Mouse (Mus musculus): ENCODE results near the gene Rab44.
"Not testable (repeated sequence)": the region's sequence is repeated elsewhere in the genome, so short reads cannot be mapped to it uniquely, and the experiment has no call there.

The Rab44 gene

GRCm38 (mm10) chr17:29113591-29114352, at the start of gene Rab44:
Gene Rab44 (plus strand): TSS chr17:29114145.
- peak; percentile 94 for DNase-seq (ENCODE audit: low read depth)

- DNase-seq (ENCODE audit: low read depth) = no peak
Observed at GRCm38 (mm10) chr17:29065245-29065940, 48.6 kb upstream of the Rab44 start.

DNA sequence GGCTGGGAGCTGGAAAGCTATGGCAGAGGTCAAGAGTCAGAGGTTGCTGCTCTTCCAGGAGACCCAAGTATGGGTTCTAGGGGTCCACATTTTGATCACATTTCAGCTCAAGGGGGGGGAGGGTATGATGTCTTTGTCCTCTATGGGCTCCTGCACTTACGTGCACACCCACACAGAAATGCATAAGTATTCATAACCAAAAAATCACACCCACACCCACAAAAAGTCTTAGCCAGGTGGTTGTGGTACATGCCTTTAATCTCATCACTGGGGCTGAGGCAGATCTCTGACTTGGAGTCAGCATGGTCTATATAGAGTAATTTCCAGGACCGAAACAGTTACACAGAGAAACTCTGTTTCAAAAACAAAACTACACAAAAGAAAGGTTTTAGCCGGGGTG, 48.0 kb upstream of the Rab44 start:
- DNase-seq (ENCODE audit: low read depth) = no peak

DNA sequence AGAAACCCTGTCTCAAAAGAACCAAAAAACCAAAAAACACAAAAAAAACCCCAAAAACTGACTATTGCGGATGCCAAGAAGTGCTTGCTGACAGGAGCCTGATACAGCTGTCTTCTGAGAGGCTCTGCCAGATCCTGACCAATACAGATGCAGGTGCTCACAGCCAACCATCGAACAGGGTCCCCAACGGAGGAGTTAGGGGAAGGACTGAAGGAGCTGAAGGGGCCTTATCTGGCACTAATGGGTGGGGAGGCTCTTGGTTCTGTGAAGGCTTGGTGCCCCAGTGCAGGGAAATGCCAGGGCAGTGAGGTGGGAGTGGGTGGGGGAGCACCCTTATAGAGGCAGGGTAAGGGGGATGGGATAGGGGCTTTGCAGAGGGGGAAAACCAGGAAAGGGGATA, 46.5 kb upstream of the Rab44 start:
- not testable (repeated sequence) for DNase-seq (ENCODE audit: low read depth)

- no peak for DNase-seq (ENCODE audit: low read depth)
Observed at GRCm38 (mm10) chr17:29067847-29068246, 46.1 kb upstream of the Rab44 start.

DNA sequence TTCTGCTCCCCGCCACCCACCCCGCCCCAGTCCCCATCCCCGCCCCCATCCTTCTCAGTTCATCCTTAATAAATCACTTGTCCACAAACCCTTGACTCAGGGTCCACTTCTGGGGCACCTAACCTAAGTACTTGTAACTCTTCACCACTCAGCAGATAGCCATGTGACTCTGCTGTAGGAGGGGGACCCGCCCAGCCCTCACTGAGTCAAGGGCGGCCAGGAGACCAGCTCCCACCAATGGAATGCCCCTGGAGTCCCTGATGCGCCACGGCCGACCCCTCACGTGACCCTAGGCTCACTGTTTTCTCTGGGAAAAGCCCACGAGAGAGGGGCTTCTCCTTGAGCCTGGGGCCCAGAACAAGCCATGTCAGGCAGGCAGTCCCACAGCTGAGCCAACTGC, 44.9 kb upstream of the Rab44 start:
- DNase-seq (ENCODE audit: low read depth) = no peak

- no peak for DNase-seq (ENCODE audit: low read depth)
Observed at GRCm38 (mm10) chr17:29071820-29072219, 42.1 kb upstream of the Rab44 start.

GRCm38 (mm10) chr17:29072701-29073307, 41.1 kb upstream of the Rab44 start:
- DNase-seq (ENCODE audit: low read depth) = no peak

DNA sequence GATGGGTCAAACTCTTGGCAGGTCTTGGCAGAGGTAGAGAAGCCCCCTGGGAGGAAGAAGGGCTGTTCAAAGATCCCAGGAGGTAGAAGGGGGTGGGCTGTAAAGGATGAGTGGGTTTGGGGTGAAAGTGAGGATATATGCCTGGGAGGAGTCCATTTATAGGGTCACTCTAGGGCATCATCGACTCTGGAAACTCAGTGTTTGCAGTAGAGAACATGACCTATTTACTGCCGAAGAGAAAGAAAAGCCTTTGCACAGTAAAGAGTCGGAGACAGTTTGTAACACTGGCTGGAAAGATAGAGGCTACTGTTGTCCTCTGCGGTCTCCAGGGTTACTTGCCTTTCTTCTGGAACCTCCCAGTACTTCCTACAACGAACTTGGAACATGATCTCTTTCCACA, 40.6 kb upstream of the Rab44 start:
- DNase-seq (ENCODE audit: low read depth) = no peak

- DNase-seq (ENCODE audit: low read depth) = no peak
Observed at GRCm38 (mm10) chr17:29074085-29074484, 39.9 kb upstream of the Rab44 start.

GRCm38 (mm10) chr17:29076235-29076634, 37.7 kb upstream of the Rab44 start:
- DNase-seq (ENCODE audit: low read depth) = peak; percentile 61

GRCm38 (mm10) chr17:29077786-29078509, 36.0 kb upstream of the Rab44 start:
- DNase-seq (ENCODE audit: low read depth) = peak; percentile 86

DNA sequence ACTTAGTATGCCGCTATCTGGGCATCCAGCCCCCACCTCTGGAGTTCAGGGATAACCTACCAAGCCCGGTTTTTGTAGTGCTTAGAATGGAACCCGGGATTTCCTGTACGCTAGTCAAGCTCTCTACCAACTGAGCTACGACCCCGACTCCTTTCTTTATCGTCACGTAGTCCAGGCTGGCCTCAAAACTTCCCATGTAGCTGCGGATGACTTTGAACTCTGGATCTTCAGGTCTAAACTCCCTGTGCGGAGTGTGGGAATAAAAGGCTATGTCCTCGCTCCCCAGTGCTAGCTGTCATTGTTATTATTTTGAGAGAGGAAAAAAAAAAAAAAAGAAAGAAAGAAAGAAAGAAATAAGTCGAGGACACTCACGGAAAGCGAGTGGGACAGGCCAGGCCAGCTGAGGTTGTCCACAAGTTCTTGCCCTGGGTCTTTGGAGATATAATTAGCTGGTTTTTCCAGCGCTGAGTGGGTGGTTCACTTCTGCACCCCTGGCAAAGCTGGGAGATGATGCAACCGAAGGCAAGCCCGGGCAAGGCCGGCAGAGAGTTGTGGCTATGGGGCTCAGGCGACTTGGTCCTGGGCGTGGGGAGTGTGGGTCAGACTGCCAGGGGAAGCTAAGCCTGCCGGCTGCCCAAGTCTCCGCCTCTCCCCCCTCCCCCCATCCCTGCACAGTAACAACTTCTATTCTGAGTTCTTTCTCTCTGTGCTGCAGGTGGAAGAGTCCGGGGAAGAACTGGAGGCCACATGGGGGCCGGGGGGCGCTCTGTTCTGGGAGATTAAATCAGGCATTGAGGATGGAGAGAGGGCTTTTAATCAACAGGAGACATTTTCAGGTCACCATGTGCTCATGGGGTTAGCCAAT, 35.2 kb upstream of the Rab44 start:
- peak; percentile 97 for DNase-seq (ENCODE audit: low read depth)

GRCm38 (mm10) chr17:29080758-29081617, 33.0 kb upstream of the Rab44 start:
- DNase-seq (ENCODE audit: low read depth) = peak; percentile 94

GRCm38 (mm10) chr17:29081618-29082381, 32.1 kb upstream of the Rab44 start:
- peak; percentile 87 for DNase-seq (ENCODE audit: low read depth)

GRCm38 (mm10) chr17:29083586-29083985, 30.4 kb upstream of the Rab44 start:
- no peak for DNase-seq (ENCODE audit: low read depth)

GRCm38 (mm10) chr17:29084656-29085055, 29.3 kb upstream of the Rab44 start:
- DNase-seq (ENCODE audit: low read depth) = no peak

DNA sequence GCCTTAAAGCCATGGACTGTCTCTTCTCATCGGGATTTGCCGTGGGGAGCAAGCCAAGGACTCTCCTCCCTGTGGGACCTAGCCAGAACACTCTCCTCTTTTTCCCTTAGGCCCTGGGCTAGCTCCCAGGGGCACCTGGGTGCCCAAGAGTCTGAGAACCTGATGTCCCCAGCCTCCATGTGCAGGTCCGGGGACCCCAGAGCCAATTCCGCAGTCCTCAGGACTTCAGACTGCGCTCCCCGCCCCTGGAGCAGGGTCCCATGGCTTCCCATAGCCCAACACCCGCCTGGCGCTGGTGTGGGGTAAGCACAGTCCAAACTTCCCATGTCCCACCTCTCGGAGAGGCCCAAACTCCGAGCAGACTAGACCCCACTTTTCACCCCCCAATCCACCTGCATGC, 28.7 kb upstream of the Rab44 start:
- no peak for DNase-seq (ENCODE audit: low read depth)

- no peak for DNase-seq (ENCODE audit: low read depth)
Observed at GRCm38 (mm10) chr17:29086916-29087315, 27.0 kb upstream of the Rab44 start.

GRCm38 (mm10) chr17:29090776-29091175, 23.2 kb upstream of the Rab44 start, which contains the start of gene Cdkn1a:
Gene Cdkn1a (plus strand): TSS chr17:29090976.
- peak; percentile 78 for DNase-seq (ENCODE audit: low read depth)
